Mouse (Mus musculus) ES-Bruce4 (cell line): Measurements from ENCODE around the gene Sh2d2a. TPM values are rescaled to one million over a fixed set of nuclear protein-coding genes. Genes with fewer than 3 reads are reported as not detected.

Experiments used
- H3K27ac ChIP-seq: 2 replicates; pipeline ENCODE4 v1.5.1; 2012; ENCODE audit warnings: low read length, inconsistent platforms; ENCODE audit not compliant: insufficient read depth
- H3K27me3 ChIP-seq: 2 replicates; pipeline ENCODE4 v1.6.1; 2012; ENCODE audit warnings: mild to moderate bottlenecking, low read length, inconsistent platforms; ENCODE audit not compliant: control insufficient read depth, poor library complexity, insufficient read depth, severe bottlenecking
- H3K36me3 ChIP-seq: 2 replicates; pipeline ENCODE4 v1.6.1; 2012; ENCODE audit warnings: inconsistent platforms, mild to moderate bottlenecking, low read length, moderate library complexity; ENCODE audit not compliant: control insufficient read depth, poor library complexity, insufficient read depth, severe bottlenecking
- H3K4me1 ChIP-seq: one replicate; pipeline ENCODE4 v1.8.1; 2011; ENCODE audit warnings: low read length; ENCODE audit not compliant: control insufficient read depth, insufficient read depth
- H3K4me3 ChIP-seq: 2 replicates; pipeline ENCODE4 v1.5.1; 2011; ENCODE audit warnings: low read depth, mild to moderate bottlenecking, low read length
- H3K9ac ChIP-seq: 2 replicates; pipeline ENCODE4 v1.6.1; 2012; ENCODE audit warnings: low read depth, mild to moderate bottlenecking, inconsistent platforms; ENCODE audit not compliant: poor library complexity, severe bottlenecking
- H3K9me3 ChIP-seq: replicated peaks from 2 replicates; pipeline ENCODE4 v1.6.1; 2012; ENCODE audit warnings: mild to moderate bottlenecking, low read length, inconsistent platforms; ENCODE audit not compliant: control insufficient read depth, poor library complexity, insufficient read depth, severe bottlenecking
- CTCF ChIP-seq: IDR thresholded peaks from one replicate; pipeline ENCODE4 v1.8.1; 2011; ENCODE audit warnings: low read depth, low read length
- EP300 ChIP-seq: IDR thresholded peaks from 2 replicates; pipeline ENCODE4 v1.6.1; 2011; ENCODE audit warnings: low read depth, low read length; ENCODE audit not compliant: insufficient read depth
- POLR2A ChIP-seq: IDR thresholded peaks from one replicate; pipeline ENCODE4 v1.8.1; 2011; ENCODE audit warnings: low read length; ENCODE audit not compliant: insufficient read depth
- polyA plus RNA-seq: library from polyadenylated mRNA; stranded (reverse); fragments of >200 nt; gene quantifications from 2 replicates; pipeline ENCODE4 v1.2.4, GENCODE M21; 2011; ENCODE audit warnings: low read depth; ENCODE audit not compliant: missing spikeins, insufficient read depth, insufficient read length

Sh2d2a gene
- polyA plus RNA-seq, 1 experiment = 0.18 TPM

DNA sequence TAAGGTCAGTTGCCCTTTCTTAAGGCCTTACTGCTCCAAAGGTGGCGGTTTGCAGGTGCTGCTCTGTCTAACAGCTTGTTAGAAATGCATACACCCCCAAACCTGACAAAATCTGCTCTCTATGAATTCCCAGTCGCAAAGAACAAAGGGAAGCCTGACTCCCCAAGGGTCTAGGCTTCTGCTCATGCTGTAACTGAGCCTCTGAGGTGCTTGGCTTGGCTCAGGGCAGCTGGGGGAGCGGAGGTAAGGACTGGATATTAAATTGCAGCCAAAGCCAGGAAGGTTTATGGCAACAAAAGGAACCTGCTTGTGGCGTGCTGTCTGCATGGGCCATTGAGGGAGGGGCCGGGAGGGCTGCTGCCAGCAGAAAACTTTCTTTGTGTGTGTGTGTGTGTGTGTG lies 57.3 kb downstream of the Sh2d2a start:
- Histone ChIP-seq H3K27ac (no peak overlapping the region), H3K9me3 (no peaks in the 10 kb centered on the region), H3K9ac (peak overlapping the region; percentile 24; the same call in 1 of the 2 replicates)

More for the DNA sequence above, 57.3 kb downstream of the Sh2d2a start:
- Histone ChIP-seq H3K27me3 (no peaks in the 10 kb centered on the region), H3K36me3 (no peaks in the 10 kb centered on the region), H3K4me3 (no peak overlapping the region), H3K4me1 (no peaks in the 10 kb centered on the region)
- TF ChIP-seq CTCF = no peak
- TF ChIP-seq EP300 = no peak
- no peak for TF ChIP-seq POLR2A

Other genes with a start within 250 kb of the Sh2d2a start
- gene Arhgef11, start 229.2 kb upstream of the Sh2d2a start, polyA plus RNA-seq = 14.6 and 16.7 TPM in 2 replicates
- gene Lrrc71, start 98.1 kb upstream of the Sh2d2a start, polyA plus RNA-seq = not detected in 2 replicates
- 0.26 and 0.46 TPM in 2 replicates for gene Ntrk1, start 51.6 kb upstream of the Sh2d2a start, polyA plus RNA-seq
- gene Insrr, start 49.8 kb upstream of the Sh2d2a start, polyA plus RNA-seq = 0.35 TPM in 1 of 2 replicates, not detected in the other
- 1.9 and 2.3 TPM in 2 replicates for gene Pear1, start 22.4 kb upstream of the Sh2d2a start, polyA plus RNA-seq
- 66.9 and 74.2 TPM in 2 replicates for gene Prcc, start 38.9 kb downstream of the Sh2d2a start, polyA plus RNA-seq
- gene Hdgf, start 59.6 kb downstream of the Sh2d2a start, polyA plus RNA-seq = 508 and 526 TPM in 2 replicates
- gene Mrpl24, start 72.8 kb downstream of the Sh2d2a start, polyA plus RNA-seq = 207 and 219 TPM in 2 replicates
- gene Isg20l2, start 83.6 kb downstream of the Sh2d2a start, polyA plus RNA-seq = 64.3 and 68.4 TPM in 2 replicates
- gene Rrnad1, start 84.0 kb downstream of the Sh2d2a start, polyA plus RNA-seq = 14.9 and 18.8 TPM in 2 replicates
- gene Crabp2, start 101.9 kb downstream of the Sh2d2a start, polyA plus RNA-seq = 11.9 and 12.0 TPM in 2 replicates
- gene Nes, start 124.3 kb downstream of the Sh2d2a start, polyA plus RNA-seq = 34.5 and 36.0 TPM in 2 replicates
- 1.1 TPM in 2 replicates for gene Bcan, start 153.5 kb downstream of the Sh2d2a start, polyA plus RNA-seq
- not detected in 2 replicates for gene Hapln2, start 180.8 kb downstream of the Sh2d2a start, polyA plus RNA-seq
- 27.7 and 27.8 TPM in 2 replicates for gene Gpatch4, start 196.4 kb downstream of the Sh2d2a start, polyA plus RNA-seq
- 63.0 and 67.1 TPM in 2 replicates for gene Naxe, start 211.7 kb downstream of the Sh2d2a start, polyA plus RNA-seq
- not detected in 2 replicates for gene Ttc24, start 231.5 kb downstream of the Sh2d2a start, polyA plus RNA-seq
- gene Iqgap3, start 235.2 kb downstream of the Sh2d2a start, polyA plus RNA-seq = 28.2 and 30.9 TPM in 2 replicates